Mouse (Mus musculus) c-Kit-positive CD71-negative TER-119-negative erythroid progenitor cells, embryonic 14.5 days (primary cell): ENCODE data around the gene Bnc2.

Source experiments
- DNase-seq: peaks from one replicate; pipeline ENCODE4 v3.0.0-alpha.2; 2013; ENCODE audit warnings: low read depth

Gene Bnc2

GRCm38 (mm10) chr4:84675171-84675973, at the start of gene Bnc2:
Gene Bnc2 (minus strand): TSS chr4:84675275.
- DNase-seq: peak; percentile 44

- DNase-seq: no peak
These were observed 32.9 kb upstream of the Bnc2 start for GRCm38 (mm10) chr4:84707961-84708360.

- no peak for DNase-seq
These were observed 10.7 kb upstream of the Bnc2 start for GRCm38 (mm10) chr4:84685521-84686366.

GRCm38 (mm10) chr4:84685009-84685408, 9.9 kb upstream of the Bnc2 start:
- no peak for DNase-seq

- DNase-seq: no peak
These were observed 870 bp upstream of the Bnc2 start for GRCm38 (mm10) chr4:84675974-84676315.

- no peak for DNase-seq
These were observed 531 bp downstream of the Bnc2 start for GRCm38 (mm10) chr4:84674318-84675170.

- DNase-seq: no peak
These were observed 1.3 kb downstream of the Bnc2 start for GRCm38 (mm10) chr4:84673681-84674307.

- no peak for DNase-seq
These were observed 2.8 kb downstream of the Bnc2 start for GRCm38 (mm10) chr4:84672181-84672791.

- no peak for DNase-seq
These were observed 4.1 kb downstream of the Bnc2 start for GRCm38 (mm10) chr4:84670996-84671395.

- DNase-seq: no peak
These were observed 5.4 kb downstream of the Bnc2 start for GRCm38 (mm10) chr4:84669650-84670049.

GRCm38 (mm10) chr4:84668949-84669605, 6.0 kb downstream of the Bnc2 start:
- DNase-seq: no peak

- DNase-seq: no peak
These were observed 6.8 kb downstream of the Bnc2 start for GRCm38 (mm10) chr4:84668226-84668625.

GRCm38 (mm10) chr4:84662228-84663065, 12.6 kb downstream of the Bnc2 start:
- DNase-seq: no peak

- DNase-seq: no peak
These were observed 13.7 kb downstream of the Bnc2 start for GRCm38 (mm10) chr4:84661341-84661740.

GRCm38 (mm10) chr4:84651786-84652185, 23.3 kb downstream of the Bnc2 start:
- no peak for DNase-seq

GRCm38 (mm10) chr4:84646576-84646975, 28.5 kb downstream of the Bnc2 start:
- no peak for DNase-seq

- no peak for DNase-seq
These were observed 35.9 kb downstream of the Bnc2 start for GRCm38 (mm10) chr4:84639166-84639565.

GRCm38 (mm10) chr4:84637641-84638040, 37.4 kb downstream of the Bnc2 start:
- no peak for DNase-seq

- DNase-seq: no peak
These were observed 40.3 kb downstream of the Bnc2 start for GRCm38 (mm10) chr4:84634751-84635150.

GRCm38 (mm10) chr4:84633991-84634390, 41.1 kb downstream of the Bnc2 start:
- DNase-seq: no peak
